Mouse (Mus musculus): ENCODE data around the gene Retnla.

- TF ChIP-seq CTCF (IDR thresholded peaks at IDR 0.05; ENCODE audit: borderline replicate concordance, insufficient read depth, low read depth, low read length): no peak
- TF ChIP-seq POLR2A (IDR thresholded peaks at IDR 0.05; ENCODE audit: borderline replicate concordance, insufficient read depth, low read length): no peak
Observed at GRCm38 (mm10) chr16:48826474-48826873, 15.9 kb upstream of the Retnla start.

All from cerebellum, adult 2 months (tissue).